Mouse (Mus musculus): ENCODE measurements at regions not wholly inside any gene's neighbourhood (a gene's known extent, or its start where the extent isn't known, plus 50 kb on each side); places are given as distances from the start of the nearest gene placed in this dataset.

DNA sequence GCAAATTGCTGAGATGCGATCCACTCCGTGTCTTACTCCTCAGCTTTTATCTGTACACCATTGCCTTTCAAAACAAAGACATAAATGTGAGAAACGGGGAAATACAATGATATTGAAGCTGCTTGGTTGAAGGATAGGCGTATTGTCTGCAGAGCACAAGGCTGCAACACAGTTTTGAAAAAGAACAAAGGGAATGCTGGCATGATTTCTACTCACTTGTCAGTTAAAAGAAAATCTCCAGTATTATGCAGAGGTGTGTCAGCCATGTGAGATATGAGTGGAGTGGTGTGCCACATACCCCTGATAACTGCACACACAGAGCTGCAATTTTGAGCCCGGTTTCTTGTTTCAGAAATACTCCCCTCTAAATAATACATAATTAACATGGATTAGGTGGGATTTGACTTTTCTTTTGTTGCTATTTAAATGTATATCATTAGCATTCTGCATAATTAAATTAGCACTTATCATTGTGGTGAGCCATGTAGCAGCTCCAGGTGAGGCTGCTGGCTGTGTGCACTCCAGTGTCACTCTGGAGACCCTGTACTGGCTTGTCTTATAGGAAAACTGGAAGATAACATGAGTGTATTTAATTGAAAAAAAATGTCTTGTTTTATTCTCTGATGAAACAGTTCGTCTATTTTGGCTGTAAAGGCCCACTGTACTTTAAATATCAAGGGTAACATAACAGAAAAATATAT lies 133.2 kb upstream of the Flrt2 start:
- in situ Hi-C loops (cut with MboI, MseI): no loop called here

DNA sequence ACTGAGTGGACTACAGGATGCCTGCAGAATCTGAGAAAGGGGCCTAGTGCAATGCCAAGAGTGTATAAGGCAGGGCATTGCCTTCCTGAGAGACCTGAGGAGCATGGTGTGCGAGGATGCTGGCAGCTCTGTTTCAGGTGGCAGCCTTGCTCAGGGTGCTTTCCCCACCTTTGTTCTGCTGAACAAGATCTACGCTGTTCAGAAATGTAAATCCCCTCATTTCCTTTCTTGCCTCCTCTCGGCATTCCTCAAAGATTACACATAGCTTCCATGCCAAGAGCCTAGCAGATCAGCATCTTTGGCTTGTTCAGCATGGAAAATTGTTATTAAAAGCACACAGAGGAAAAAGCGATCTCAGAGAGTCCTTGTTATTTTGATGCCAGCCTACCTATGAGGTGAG lies 128.6 kb upstream of the Flrt2 start:
- in situ Hi-C loops (cut with MboI, MseI): no loop called here

DNA sequence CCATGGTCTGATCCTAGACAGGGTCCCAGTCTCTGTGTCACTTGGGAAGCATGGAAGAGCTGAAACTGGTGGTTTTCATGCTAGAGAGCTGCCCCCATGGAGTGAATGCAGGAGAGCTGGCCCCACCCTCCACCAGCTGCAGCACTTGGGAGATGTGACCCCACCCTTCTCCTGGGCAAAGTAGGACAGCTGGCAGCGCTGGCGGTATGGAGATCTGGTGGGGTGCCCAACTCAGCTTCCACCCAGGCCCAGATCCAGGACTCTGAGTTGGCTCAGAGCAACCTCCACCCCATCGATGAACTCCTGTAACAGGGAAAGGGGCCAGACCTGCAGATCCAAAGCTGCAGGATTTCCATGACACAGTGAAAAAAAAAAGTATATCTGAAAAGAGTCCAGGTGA lies 115.3 kb upstream of the Flrt2 start:
- in situ Hi-C loops (cut with MboI, MseI): loop anchor here (10.0 kb wide), 1 partner anchor 688 kb away; no protein-coding TSS in a partner anchor

DNA sequence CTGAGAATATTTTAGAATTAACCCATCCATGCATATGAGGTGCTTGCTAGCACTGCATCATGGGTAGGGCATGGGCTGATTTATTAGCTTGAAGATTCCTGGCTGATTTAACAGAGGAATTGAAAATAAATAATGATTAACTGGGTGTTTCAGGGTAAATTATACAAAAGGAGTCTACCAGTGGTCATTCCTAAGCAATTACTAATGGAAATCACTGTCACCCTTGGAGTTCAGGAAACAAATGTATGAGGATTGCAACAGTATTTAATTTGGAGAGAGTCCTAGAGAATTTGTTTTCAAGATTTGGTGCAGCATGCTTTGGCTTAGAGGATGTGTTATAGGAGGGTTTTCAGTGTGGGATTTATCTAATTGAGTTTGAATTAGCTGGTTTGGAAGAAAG lies 103.0 kb upstream of the Flrt2 start:
- in situ Hi-C loops (cut with MboI, MseI): no loop called here

DNA sequence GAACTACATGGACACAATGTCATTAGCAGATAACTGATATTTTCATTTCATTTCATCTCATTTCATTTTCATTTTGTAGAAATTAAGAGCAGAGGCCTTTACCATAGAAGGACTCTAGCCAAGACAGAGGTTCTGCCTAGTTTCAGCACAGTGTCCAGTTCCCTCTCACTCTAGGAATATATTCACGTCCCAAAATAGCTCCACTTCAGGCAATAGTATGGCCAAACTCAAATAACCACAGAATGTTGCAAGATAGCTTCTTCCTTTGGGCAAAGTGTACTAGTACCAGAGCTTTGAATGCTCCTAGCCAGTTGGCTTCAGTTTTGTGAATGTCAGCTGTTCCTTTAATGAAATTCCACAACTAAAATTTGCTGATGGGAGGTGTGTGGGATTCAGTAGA lies 72.7 kb upstream of the Flrt2 start:
- in situ Hi-C loops (cut with MboI, MseI): no loop called here

DNA sequence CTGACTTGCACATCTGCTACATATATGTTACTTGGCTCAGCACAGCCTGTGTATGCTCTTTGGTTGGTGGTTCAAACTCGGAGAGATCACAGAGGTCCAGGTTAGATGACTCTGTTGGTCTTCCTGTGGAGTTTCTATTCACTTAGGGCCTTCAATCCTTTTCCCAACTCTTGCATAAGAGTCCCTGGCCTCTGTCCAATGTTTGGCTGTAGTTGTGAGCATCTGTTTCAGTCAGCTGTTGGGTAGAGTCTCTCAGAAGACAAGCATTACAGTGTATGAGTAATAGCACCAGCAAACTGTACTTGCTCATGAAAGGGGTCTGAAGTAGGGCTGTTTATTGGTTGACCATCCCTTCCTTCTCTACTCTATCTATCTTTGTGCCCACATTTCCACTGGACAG lies 61.0 kb upstream of the Flrt2 start:
- in situ Hi-C loops (cut with MboI, MseI): no loop called here

DNA sequence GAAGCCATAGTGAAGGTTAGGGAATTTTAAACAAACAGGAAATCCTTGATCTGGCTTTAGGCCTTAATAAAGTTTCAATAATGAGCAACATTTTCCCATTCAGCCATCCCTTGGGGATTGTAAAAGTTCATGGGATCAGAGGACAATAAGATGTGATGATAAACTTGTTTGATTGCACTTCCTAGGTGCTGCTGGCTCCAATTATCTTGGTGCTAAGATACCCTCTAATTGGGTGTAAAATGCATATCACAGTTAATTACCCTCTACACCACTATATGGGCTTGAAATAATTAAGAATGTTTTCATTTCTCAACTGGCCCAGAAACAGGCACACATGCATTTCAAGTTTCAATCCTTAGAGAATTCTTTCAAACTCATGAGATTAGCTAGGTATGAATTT lies 55.4 kb upstream of the Flrt2 start:
- in situ Hi-C loops (cut with MboI, MseI): no loop called here

DNA sequence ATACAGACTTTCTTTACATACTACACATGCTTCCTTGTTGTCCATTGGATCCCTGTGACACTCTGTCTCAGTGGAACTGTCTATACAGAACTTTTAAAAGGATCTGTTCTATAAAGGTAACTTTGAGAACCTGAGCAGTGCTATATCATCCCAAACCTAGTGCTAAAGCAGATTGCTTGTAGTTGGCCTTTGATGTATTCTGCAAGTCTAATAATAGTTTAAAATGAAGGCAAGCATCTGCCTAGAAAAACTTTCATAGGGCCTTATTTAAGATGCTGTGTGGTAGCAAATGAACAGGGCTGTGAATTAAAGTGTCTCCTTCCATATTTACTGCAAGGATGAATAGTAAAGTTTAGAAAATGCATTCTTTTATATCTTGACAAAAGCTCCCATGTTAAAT lies 52.1 kb upstream of the Flrt2 start:
- in situ Hi-C loops (cut with MboI, MseI): no loop called here

DNA sequence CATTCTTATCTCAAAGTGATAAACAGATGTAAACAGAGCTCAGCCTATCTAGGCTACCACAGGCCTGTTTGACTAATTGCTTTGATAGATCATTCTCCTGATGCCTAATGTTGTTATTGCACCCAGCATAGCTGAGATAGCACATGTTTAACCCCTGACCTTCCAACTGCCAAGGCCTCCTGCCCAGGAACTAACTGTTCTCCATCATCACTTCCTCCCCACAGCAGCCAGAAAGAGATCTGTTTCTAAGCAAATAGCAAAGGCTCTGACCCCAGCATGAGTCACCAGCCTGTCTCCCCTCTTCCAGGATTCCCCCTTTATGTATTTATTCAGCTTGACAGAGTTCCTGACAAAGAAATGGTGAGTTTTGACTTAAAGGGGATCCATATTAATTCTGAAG lies 50.4 kb upstream of the Flrt2 start:
- in situ Hi-C loops (cut with MboI, MseI): no loop called here

Data from T-helper 2 cell (primary cell).